Mouse (Mus musculus) ES-E14 (cell line): ENCODE results near the gene Gnat2. TPM values are rescaled to one million over a fixed set of nuclear protein-coding genes. Genes with fewer than 3 reads are reported as not detected.

Experiments used
- DNase-seq: peaks from one replicate; pipeline ENCODE4 v3.0.0-alpha.2; 2013; ENCODE audit warnings: low read depth, low spot score
- H3K27ac ChIP-seq: 2 replicates; pipeline ENCODE4 v1.5.1; 2012; ENCODE audit warnings: low read depth, mild to moderate bottlenecking, low read length, moderate library complexity, mixed read lengths; ENCODE audit not compliant: poor library complexity, insufficient read depth, severe bottlenecking
- H3K36me3 ChIP-seq: 2 replicates; pipeline ENCODE4 v1.6.1; 2012; ENCODE audit warnings: mild to moderate bottlenecking, low read length, moderate library complexity, mixed read lengths; ENCODE audit not compliant: control insufficient read depth, poor library complexity, insufficient read depth, severe bottlenecking
- H3K4me1 ChIP-seq, 2 experiments: fragments of 150-350 bp in 1 of 2; sonication (generic) in 1 of 2; 2 replicates each; pipeline ENCODE4 v1.6.1; 2012; ENCODE audit warnings: low read length in 2 of 2, mild to moderate bottlenecking in 1 of 2, mixed read lengths in 1 of 2; ENCODE audit not compliant: control insufficient read depth in 2 of 2, insufficient read depth in 2 of 2, poor library complexity in 1 of 2
- H3K4me3 ChIP-seq, 2 experiments: fragments of 150-350 bp in 1 of 2; sonication (generic) in 1 of 2; 2 replicates each; pipeline ENCODE4 v1.5.1; 2012; ENCODE audit warnings: low read length in 2 of 2, low read depth in 1 of 2, mild to moderate bottlenecking in 1 of 2, mixed read lengths in 1 of 2; ENCODE audit not compliant: insufficient read depth in 1 of 2, poor library complexity in 1 of 2, severe bottlenecking in 1 of 2
- H3K9ac ChIP-seq: 2 replicates; pipeline ENCODE4 v1.6.1; 2012; ENCODE audit warnings: low read depth, mild to moderate bottlenecking, low read length, mixed read lengths; ENCODE audit not compliant: poor library complexity, insufficient read depth, severe bottlenecking
- H3K9me3 ChIP-seq: fragments of 150-350 bp; sonication (generic); 2 replicates; pipeline ENCODE4 v1.6.1; 2012; ENCODE audit warnings: low read depth, mild to moderate bottlenecking, low read length; ENCODE audit not compliant: control insufficient read depth, insufficient read depth
- CHD2 ChIP-seq: IDR thresholded peaks from 2 replicates; pipeline ENCODE4 v1.6.1; 2014; ENCODE audit warnings: mild to moderate bottlenecking, low read depth, low read length, inconsistent platforms
- HCFC1 ChIP-seq: IDR thresholded peaks from 2 replicates; pipeline ENCODE4 v1.6.1; 2012; ENCODE audit warnings: low read length, inconsistent platforms, borderline replicate concordance; ENCODE audit not compliant: insufficient read depth
- MAFK ChIP-seq: IDR thresholded peaks from 2 replicates; pipeline ENCODE4 v1.6.1; 2014; ENCODE audit warnings: mild to moderate bottlenecking, low read depth, low read length, inconsistent platforms; ENCODE audit not compliant: insufficient read depth
- ZC3H11A ChIP-seq: IDR thresholded peaks from 2 replicates; pipeline ENCODE4 v1.6.1; 2012; ENCODE audit warnings: low read depth, mild to moderate bottlenecking, inconsistent platforms, low read length, borderline replicate concordance
- ZNF384 ChIP-seq: IDR thresholded peaks from 2 replicates; pipeline ENCODE4 v1.6.1; 2012; ENCODE audit warnings: low read depth, low read length, inconsistent platforms
- in situ Hi-C, 2 experiments: fragments of 600-800 bp; cut with MboI; formaldehyde crosslinking; loops; one replicate each; pipeline ENCODE4 v1.15.1; 2025; ENCODE audit warnings: low sequenced_read_pairs in 2 of 2, inconsistent platforms in 1 of 2; ENCODE audit not compliant: unreplicated experiment in 2 of 2
- total RNA-seq: library from RNA; depleted of rRNA; stranded (reverse); fragments of 300-350 nt; gene quantifications from 2 replicates; pipeline ENCODE4 v1.2.3, GENCODE M21; 2012

Gnat2 gene
- total RNA-seq, 1 experiment, result 9.9 TPM

GRCm38 (mm10) chr3:108072983-108073569 lies 19.5 kb upstream of the Gnat2 start:
- TF ChIP-seq CHD2 (no peak), HCFC1 (no peak), MAFK (no peak), ZC3H11A (no peak), ZNF384 (no peak)
- H3K27ac ChIP-seq, result no peak overlapping the region
- H3K4me1 ChIP-seq, result peaks cover 0 to 5% of the 10 kb centered on the region in 2 experiments; a peak in 1 of 4 replicates
- in situ Hi-C loops, result no loop called here
- H3K4me3 ChIP-seq, result no peak overlapping the region
- H3K9me3 ChIP-seq, result no peaks in the 10 kb centered on the region
- H3K36me3 ChIP-seq, result peaks cover 38% of the 10 kb centered on the region
- H3K9ac ChIP-seq, result no peak overlapping the region
- no peak for DNase-seq

- no peak overlapping the region for H3K27ac ChIP-seq
- no peak for DNase-seq
- no peak overlapping the region for H3K9ac ChIP-seq
- in situ Hi-C loops, result no loop called here
- H3K4me1 ChIP-seq, result no peaks in the 10 kb centered on the region
- no peak overlapping the region for H3K4me3 ChIP-seq
- H3K36me3 ChIP-seq, result peaks cover 51% of the 10 kb centered on the region
- TF ChIP-seq ZC3H11A (no peak), CHD2 (no peak), ZNF384 (no peak), HCFC1 (no peak), MAFK (no peak)
- no peaks in the 10 kb centered on the region for H3K9me3 ChIP-seq
Observed at GRCm38 (mm10) chr3:108076836-108077235, 15.8 kb upstream of the Gnat2 start.

GRCm38 (mm10) chr3:108081681-108082080 lies 10.9 kb upstream of the Gnat2 start:
- Histone ChIP-seq H3K9ac (no peak overlapping the region), H3K27ac (no peak overlapping the region), H3K9me3 (no peaks in the 10 kb centered on the region), H3K36me3 (peaks cover 24% of the 10 kb centered on the region), H3K4me1 (peaks cover 0 to 6% of the 10 kb centered on the region in 2 experiments; a peak in 1 of 4 replicates), H3K4me3 (no peak overlapping the region)
- no peak for TF ChIP-seq MAFK
- TF ChIP-seq CHD2, result no peak
- TF ChIP-seq ZC3H11A, result no peak
- TF ChIP-seq HCFC1, result no peak
- TF ChIP-seq ZNF384, result no peak
- in situ Hi-C loops, result no loop called here
- DNase-seq, result no peak

GRCm38 (mm10) chr3:108082251-108082875 lies 10.2 kb upstream of the Gnat2 start:
- DNase-seq, result no peak
- in situ Hi-C loops, result no loop called here
- TF ChIP-seq ZC3H11A (no peak), MAFK (no peak), CHD2 (no peak), HCFC1 (no peak), ZNF384 (no peak)
- Histone ChIP-seq H3K9ac (no peak overlapping the region), H3K27ac (no peak overlapping the region), H3K4me1 (peaks cover 0 to 8% of the 10 kb centered on the region in 2 experiments; a peak in 1 of 4 replicates), H3K36me3 (peaks cover 18% of the 10 kb centered on the region), H3K4me3 (no peak overlapping the region), H3K9me3 (no peaks in the 10 kb centered on the region)

GRCm38 (mm10) chr3:108083161-108083560 lies 9.4 kb upstream of the Gnat2 start:
- H3K9me3 ChIP-seq, result no peaks in the 10 kb centered on the region
- H3K4me3 ChIP-seq, result no peak overlapping the region
- no peak overlapping the region for H3K9ac ChIP-seq
- H3K4me1 ChIP-seq, result peaks cover 2 to 9% of the 10 kb centered on the region in 2 experiments; a peak in 2 of 4 replicates
- no peak overlapping the region for H3K27ac ChIP-seq
- in situ Hi-C loops, result no loop called here
- TF ChIP-seq ZNF384 (no peak), CHD2 (no peak), ZC3H11A (no peak), MAFK (no peak), HCFC1 (no peak)
- no peak for DNase-seq
- peaks cover 13% of the 10 kb centered on the region; the same call in 1 of the 2 replicates for H3K36me3 ChIP-seq
